Mouse (Mus musculus) lung, postnatal 0 days (tissue): ENCODE measurements at regions not wholly inside any gene's neighbourhood (a gene's known extent, or its start where the extent isn't known, plus 50 kb on each side); places are given as distances from the start of the nearest gene placed in this dataset.
"Not testable (repeated sequence)": the region's sequence is repeated elsewhere in the genome, so short reads cannot be mapped to it uniquely, and the experiment has no call there.

Source experiments
- ATAC-seq: fragments of 200-750 bp; cut with Nextera tagmentation; 2 replicates; pipeline ENCODE4 v1.8.0; 2017; ENCODE audit warnings: moderate library complexity
- DNase-seq: peaks from one replicate; pipeline ENCODE4 v3.0.0-alpha.2; 2016; ENCODE audit warnings: low spot score
- H3K27ac ChIP-seq: fragments of 300-500 bp; sonication (generic); 2 replicates; pipeline ENCODE4 v1.5.1; 2014; ENCODE audit warnings: antibody characterized with exemption, mild to moderate bottlenecking, low read length, mixed read lengths
- H3K27me3 ChIP-seq: fragments of 300-500 bp; sonication (generic); replicated peaks from 2 replicates; pipeline ENCODE4 v1.6.1; 2014; ENCODE audit warnings: low read length, mixed read lengths; ENCODE audit not compliant: insufficient read depth
- H3K36me3 ChIP-seq: fragments of 300-500 bp; sonication (generic); 2 replicates; pipeline ENCODE4 v1.6.1; 2014; ENCODE audit warnings: low read length, mixed read lengths; ENCODE audit not compliant: insufficient read depth
- H3K4me1 ChIP-seq: fragments of 300-500 bp; sonication (generic); 2 replicates; pipeline ENCODE4 v1.6.1; 2014; ENCODE audit warnings: antibody characterized with exemption, low read depth, low read length, mixed read lengths; ENCODE audit not compliant: insufficient read depth
- H3K4me2 ChIP-seq: fragments of 300-500 bp; sonication (generic); replicated peaks from 2 replicates; pipeline ENCODE4 v1.6.1; 2014; ENCODE audit warnings: low read depth, mild to moderate bottlenecking, low read length, moderate library complexity, mixed read lengths
- H3K4me3 ChIP-seq: fragments of 300-500 bp; sonication (generic); 2 replicates; pipeline ENCODE4 v1.5.1; 2014; ENCODE audit warnings: low read depth, low read length
- H3K9ac ChIP-seq: fragments of 300-500 bp; sonication (generic); replicated peaks from 2 replicates; pipeline ENCODE4 v1.6.1; 2014; ENCODE audit warnings: low read depth, mild to moderate bottlenecking
- H3K9me3 ChIP-seq: fragments of 300-500 bp; sonication (generic); 2 replicates; pipeline ENCODE4 v1.6.1; 2016; ENCODE audit warnings: low read length, mixed read lengths
- CTCF ChIP-seq: IDR thresholded peaks from 2 replicates; pipeline ENCODE4 v1.5.1; 2016; ENCODE audit warnings: antibody characterized with exemption, mild to moderate bottlenecking
- EP300 ChIP-seq: IDR thresholded peaks from 2 replicates; pipeline ENCODE4 v1.6.1; 2016; ENCODE audit warnings: antibody characterized with exemption, mild to moderate bottlenecking, control low read depth
- WGBS: fragments of 180-500 bp; shearing (Covaris S2); extraction: QIAGEN DNeasy Blood & Tissue Kit; methylation state at CpG from one replicate; pipeline ENCODE4 v1.1.7; 2014; 5-methylcytosine and 5-hydroxymethylcytosine counted together

- Histone ChIP-seq H3K27ac (no peak overlapping the region), H3K4me1 (no peaks in the 10 kb centered on the region), H3K4me2 (no peak overlapping the region), H3K36me3 (no peaks in the 10 kb centered on the region), H3K4me3 (no peak overlapping the region), H3K9ac (no peak overlapping the region), H3K27me3 (no peaks in the 10 kb centered on the region), H3K9me3 (no peaks in the 10 kb centered on the region)
- TF ChIP-seq EP300 (no peak), CTCF (no peak)
- ATAC-seq (peak; percentile 55), DNase-seq (peak; percentile 70)
- WGBS: 44% methylated on average over 6 of the region's 6 CpGs
Observed at GRCm38 (mm10) chr5:148789147-148789566, 140.0 kb downstream of the Katnal1 start.

DNA sequence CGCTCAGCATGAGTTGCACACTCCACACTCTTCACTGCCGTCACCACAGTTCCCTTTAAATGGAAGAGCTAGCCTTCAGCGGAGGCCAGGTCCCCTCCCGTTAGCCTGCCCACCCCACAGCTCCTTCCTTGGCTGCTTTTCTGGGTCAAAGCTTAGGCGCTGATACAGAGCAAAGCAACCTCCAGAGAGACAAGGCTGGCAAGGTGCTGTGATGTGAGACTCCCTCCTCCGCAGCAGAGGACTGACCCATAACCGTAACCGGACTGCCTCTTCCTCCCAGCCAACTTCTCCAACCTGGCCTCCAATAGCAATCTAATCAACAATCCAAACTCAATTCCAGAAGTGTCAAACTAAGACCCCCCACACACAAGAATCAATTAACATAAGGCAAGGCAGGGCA, 140.4 kb downstream of the Katnal1 start:
- WGBS: 92% methylated on average over 8 of the region's 8 CpGs
- Histone ChIP-seq H3K9me3 (no peaks in the 10 kb centered on the region), H3K4me2 (no peak overlapping the region), H3K27ac (no peak overlapping the region), H3K9ac (no peak overlapping the region), H3K27me3 (no peaks in the 10 kb centered on the region), H3K36me3 (no peaks in the 10 kb centered on the region), H3K4me3 (no peak overlapping the region), H3K4me1 (no peaks in the 10 kb centered on the region)
- no peak for ATAC-seq
- no peak for DNase-seq
- TF ChIP-seq EP300 (no peak), CTCF (no peak)

GRCm38 (mm10) chr5:148787270-148787669, 141.8 kb downstream of the Katnal1 start:
- Histone ChIP-seq H3K9ac (no peak overlapping the region), H3K4me2 (no peak overlapping the region), H3K4me3 (no peak overlapping the region), H3K4me1 (no peaks in the 10 kb centered on the region), H3K9me3 (no peaks in the 10 kb centered on the region), H3K36me3 (no peaks in the 10 kb centered on the region), H3K27me3 (no peaks in the 10 kb centered on the region), H3K27ac (no peak overlapping the region)
- peak; percentile 92 for DNase-seq
- 11% methylated on average over 8 of the region's 8 CpGs for WGBS
- ATAC-seq: peak; percentile 91
- TF ChIP-seq CTCF (no peak), EP300 (peak; percentile 26; the same call in 1 of the 2 replicates)

DNA sequence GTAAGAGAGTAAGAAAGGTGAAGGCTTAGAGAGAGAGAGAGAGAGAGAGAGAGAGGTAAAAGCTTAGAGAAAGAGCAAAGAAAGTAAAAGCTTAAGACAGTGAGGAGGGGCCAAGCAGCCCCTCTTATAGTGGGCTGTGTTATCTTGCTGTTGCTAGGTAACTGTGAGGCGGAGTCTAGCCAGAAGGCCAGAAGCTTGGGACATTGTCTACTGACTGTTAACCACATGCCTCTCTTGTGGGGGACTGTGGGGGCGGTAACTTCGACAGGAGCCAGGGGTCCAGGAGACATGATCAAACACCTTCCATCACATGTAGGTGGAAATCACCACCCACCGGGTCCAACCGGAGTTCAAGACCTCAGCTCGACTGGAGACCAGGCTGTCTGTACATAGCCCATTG, 148.0 kb downstream of the Katnal1 start:
- not testable (repeated sequence) for DNase-seq, H3K4me2 ChIP-seq, H3K9me3 ChIP-seq, H3K27me3 ChIP-seq, H3K4me1 ChIP-seq, H3K27ac ChIP-seq, H3K9ac ChIP-seq, H3K4me3 ChIP-seq, ATAC-seq, H3K36me3 ChIP-seq
- WGBS: 35% methylated on average over 6 of the region's 6 CpGs

GRCm38 (mm10) chr5:148776796-148777659, 152.1 kb downstream of the Katnal1 start:
- no peak for TF ChIP-seq EP300
- TF ChIP-seq CTCF: no peak

DNA sequence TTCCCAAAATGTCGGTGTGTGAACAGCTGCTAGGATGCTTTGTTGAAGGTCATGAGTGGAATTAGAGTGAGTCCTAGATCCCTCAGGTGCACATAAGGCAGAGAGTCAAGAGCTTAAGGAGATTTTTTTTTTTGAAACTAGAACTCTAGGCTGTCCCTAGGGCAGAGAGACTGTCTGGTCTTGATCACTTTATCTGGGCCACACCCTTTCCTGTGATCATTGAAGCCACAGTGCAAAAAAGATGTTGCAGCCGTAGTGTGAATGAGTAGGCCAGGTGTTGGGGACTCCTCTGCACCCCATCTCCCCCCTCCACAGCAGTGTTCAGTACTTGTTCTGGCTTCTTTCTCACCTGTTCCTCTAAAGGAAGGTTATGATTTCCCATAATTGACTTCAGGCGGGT, 153.9 kb downstream of the Katnal1 start:
- DNase-seq: no peak
- 68% methylated on average over 3 of the region's 3 CpGs for WGBS
- H3K27ac ChIP-seq: no peak overlapping the region

More at GRCm38 (mm10) chr5:148776796-148777659, 152.1 kb downstream of the Katnal1 start:
- Histone ChIP-seq H3K4me2 (no peak overlapping the region), H3K36me3 (no peaks in the 10 kb centered on the region), H3K27me3 (no peaks in the 10 kb centered on the region), H3K9me3 (no peaks in the 10 kb centered on the region), H3K9ac (no peak overlapping the region), H3K4me1 (no peaks in the 10 kb centered on the region), H3K27ac (no peak overlapping the region), H3K4me3 (no peak overlapping the region)
- ATAC-seq (no peak), DNase-seq (no peak)
- WGBS: 69% methylated on average over 20 of the region's 20 CpGs

More for the DNA sequence above, 153.9 kb downstream of the Katnal1 start:
- Histone ChIP-seq H3K4me3 (no peak overlapping the region), H3K9ac (no peak overlapping the region), H3K4me2 (no peak overlapping the region), H3K9me3 (no peaks in the 10 kb centered on the region), H3K27me3 (no peaks in the 10 kb centered on the region), H3K36me3 (no peaks in the 10 kb centered on the region), H3K4me1 (no peaks in the 10 kb centered on the region)
- no peak for TF ChIP-seq EP300
- TF ChIP-seq CTCF: no peak
- no peak for ATAC-seq
